Mouse (Mus musculus) embryonic fibroblast, embryonic 13.5 days (primary cell): ENCODE measurements at regions not wholly inside any gene's neighbourhood (a gene's known extent, or its start where the extent isn't known, plus 50 kb on each side); places are given as distances from the start of the nearest gene placed in this dataset.

Experiments
- H3K27ac ChIP-seq: 2 replicates; pipeline ENCODE4 v1.5.1; 2012; ENCODE audit warnings: low read length, control low read depth, inconsistent platforms; ENCODE audit not compliant: insufficient read depth
- H3K4me1 ChIP-seq: 2 replicates; pipeline ENCODE4 v1.6.1; 2011; ENCODE audit warnings: low read length; ENCODE audit not compliant: control insufficient read depth, insufficient read depth
- H3K4me3 ChIP-seq: 2 replicates; pipeline ENCODE4 v1.5.1; 2011; ENCODE audit warnings: mild to moderate bottlenecking, control low read depth, low read length; ENCODE audit not compliant: insufficient read depth
- CTCF ChIP-seq: IDR thresholded peaks from 2 replicates; pipeline ENCODE4 v1.5.1; 2011; ENCODE audit warnings: mild to moderate bottlenecking, control low read depth, low read length, moderate library complexity, borderline replicate concordance; ENCODE audit not compliant: insufficient read depth
- POLR2A ChIP-seq: IDR thresholded peaks from 2 replicates; pipeline ENCODE4 v1.6.1; 2011; ENCODE audit warnings: low read depth, mild to moderate bottlenecking, control low read depth, low read length, moderate library complexity

DNA sequence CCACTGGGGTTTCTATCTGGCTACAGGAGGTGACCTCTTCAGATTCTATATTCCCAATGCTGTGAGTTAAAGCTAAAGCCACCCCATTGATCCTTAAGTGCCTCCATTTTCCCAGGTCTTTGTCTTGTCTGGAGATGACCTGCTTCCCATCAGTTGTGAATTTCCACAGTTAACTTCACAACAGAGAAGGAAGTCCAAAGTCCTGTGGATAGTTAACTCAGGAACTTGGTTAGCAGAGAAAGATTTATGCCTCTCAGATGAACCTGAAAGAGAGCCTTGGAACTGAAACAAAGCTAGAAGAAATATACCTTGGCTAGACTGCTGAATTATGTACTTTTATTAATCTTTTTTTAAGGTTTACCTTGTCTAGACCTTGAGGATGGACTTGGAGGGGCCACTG, 431.1 kb upstream of the Ube2e3 start:
- Histone ChIP-seq H3K27ac (no peak overlapping the region), H3K4me3 (no peak overlapping the region), H3K4me1 (no peaks in the 10 kb centered on the region)
- TF ChIP-seq POLR2A (no peak), CTCF (no peak)

GRCm38 (mm10) chr2:78435071-78435470, 432.9 kb upstream of the Ube2e3 start:
- TF ChIP-seq POLR2A (no peak), CTCF (no peak)
- H3K4me1 ChIP-seq, result no peaks in the 10 kb centered on the region
- no peak overlapping the region for H3K27ac ChIP-seq
- no peak overlapping the region for H3K4me3 ChIP-seq

- TF ChIP-seq CTCF, result no peak
- TF ChIP-seq POLR2A, result no peak
- no peaks in the 10 kb centered on the region for H3K4me1 ChIP-seq
- H3K4me3 ChIP-seq, result no peak overlapping the region
- H3K27ac ChIP-seq, result no peak overlapping the region
These were observed 440.1 kb upstream of the Ube2e3 start for GRCm38 (mm10) chr2:78427659-78428336.

- no peak overlapping the region for H3K4me3 ChIP-seq
- TF ChIP-seq POLR2A, result no peak
- no peak for TF ChIP-seq CTCF
- no peaks in the 10 kb centered on the region for H3K4me1 ChIP-seq
- H3K27ac ChIP-seq, result no peak overlapping the region
These were observed 449.2 kb upstream of the Ube2e3 start for GRCm38 (mm10) chr2:78418561-78419338.

- no peak overlapping the region for H3K27ac ChIP-seq
- TF ChIP-seq POLR2A, result no peak
- TF ChIP-seq CTCF, result no peak
- H3K4me1 ChIP-seq, result peaks cover 2% of the 10 kb centered on the region; the same call in 1 of the 2 replicates
These were observed 451.3 kb upstream of the Ube2e3 start for GRCm38 (mm10) chr2:78416574-78417109.

GRCm38 (mm10) chr2:78412985-78413384, 454.9 kb upstream of the Ube2e3 start:
- H3K4me3 ChIP-seq, result no peak overlapping the region
- H3K4me1 ChIP-seq, result peaks cover 2% of the 10 kb centered on the region; the same call in 1 of the 2 replicates
- TF ChIP-seq CTCF, result no peak
- no peak for TF ChIP-seq POLR2A
- no peak overlapping the region for H3K27ac ChIP-seq

More at GRCm38 (mm10) chr2:78416574-78417109, 451.3 kb upstream of the Ube2e3 start:
- no peak overlapping the region for H3K4me3 ChIP-seq

- Histone ChIP-seq H3K4me1 (no peaks in the 10 kb centered on the region), H3K27ac (no peak overlapping the region), H3K4me3 (no peak overlapping the region)
- TF ChIP-seq POLR2A (no peak), CTCF (no peak)
These were observed 457.7 kb upstream of the Cwc22 start for GRCm38 (mm10) chr2:78403890-78404289.

GRCm38 (mm10) chr2:78399236-78399635, 453.1 kb upstream of the Cwc22 start:
- TF ChIP-seq CTCF (no peak), POLR2A (no peak)
- H3K27ac ChIP-seq, result no peak overlapping the region
- H3K4me3 ChIP-seq, result no peak overlapping the region
- H3K4me1 ChIP-seq, result no peaks in the 10 kb centered on the region

DNA sequence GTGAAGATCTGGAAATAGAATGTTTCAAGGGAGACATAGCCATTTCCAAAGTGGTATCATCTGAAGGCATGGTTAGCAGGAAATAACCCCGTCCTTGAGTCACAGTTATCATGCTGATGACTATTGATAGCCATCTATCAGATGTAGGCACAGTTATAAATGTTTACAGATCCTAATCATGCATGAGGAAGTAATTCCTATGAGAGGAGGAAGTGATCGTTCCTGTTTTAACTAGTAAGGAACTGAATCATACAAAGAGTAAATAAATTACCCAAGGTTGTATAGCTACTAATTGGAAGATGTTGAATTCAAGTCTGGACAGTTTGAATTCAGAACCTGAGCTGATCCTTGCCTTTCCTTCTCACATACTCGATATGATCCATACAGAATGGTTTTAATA, 450.7 kb upstream of the Cwc22 start:
- H3K4me1 ChIP-seq, result 0 out of 2 replicates have a peak, but pooled peaks cover 4% of the 10 kb centered on the region
- TF ChIP-seq POLR2A, result no peak
- no peak for TF ChIP-seq CTCF
- no peak overlapping the region for H3K27ac ChIP-seq
- no peak overlapping the region for H3K4me3 ChIP-seq

- no peak for TF ChIP-seq CTCF
- no peak overlapping the region for H3K4me3 ChIP-seq
- no peak overlapping the region for H3K27ac ChIP-seq
- H3K4me1 ChIP-seq, result peaks cover 4% of the 10 kb centered on the region; the same call in 1 of the 2 replicates
These were observed 446.9 kb upstream of the Cwc22 start for GRCm38 (mm10) chr2:78393090-78393489.
